Mouse (Mus musculus) neural tube, embryonic 12.5 days (tissue): ENCODE results near the gene Cd40. TPM values are rescaled to one million over a fixed set of nuclear protein-coding genes. Genes with fewer than 3 reads are reported as not detected.

Source experiments
- ATAC-seq: fragments of 200-750 bp; cut with Nextera tagmentation; 2 replicates; pipeline ENCODE4 v1.8.0; 2017; ENCODE audit warnings: low read depth, mild to moderate bottlenecking, moderate TSS enrichment, moderate library complexity; ENCODE audit not compliant: low FRiP score
- H3K27ac ChIP-seq: fragments of 300-500 bp; sonication (generic); 2 replicates; pipeline ENCODE4 v1.5.1; 2016
- H3K27me3 ChIP-seq: fragments of 300-500 bp; sonication (generic); replicated peaks from 2 replicates; pipeline ENCODE4 v1.6.1; 2016; ENCODE audit warnings: mild to moderate bottlenecking
- H3K36me3 ChIP-seq: fragments of 300-500 bp; sonication (generic); 2 replicates; pipeline ENCODE4 v1.6.1; 2016; ENCODE audit warnings: mild to moderate bottlenecking
- H3K4me1 ChIP-seq: fragments of 300-500 bp; sonication (generic); 2 replicates; pipeline ENCODE4 v1.6.1; 2016
- H3K4me2 ChIP-seq: fragments of 300-500 bp; sonication (generic); replicated peaks from 2 replicates; pipeline ENCODE4 v1.6.1; 2016; ENCODE audit warnings: mild to moderate bottlenecking
- H3K4me3 ChIP-seq: fragments of 300-500 bp; sonication (generic); 2 replicates; pipeline ENCODE4 v1.5.1; 2016
- H3K9ac ChIP-seq: fragments of 300-500 bp; sonication (generic); 2 replicates; pipeline ENCODE4 v1.6.1; 2016; ENCODE audit warnings: mild to moderate bottlenecking
- H3K9me3 ChIP-seq: fragments of 300-500 bp; sonication (generic); 2 replicates; pipeline ENCODE4 v1.6.1; 2016; ENCODE audit warnings: mild to moderate bottlenecking
- WGBS: fragments of 180-500 bp; shearing (Covaris S2); methylation state at CpG from one replicate; pipeline ENCODE4 v1.1.7; 2016; 5-methylcytosine and 5-hydroxymethylcytosine counted together
- polyA plus RNA-seq: library from polyadenylated mRNA; unstranded; fragments of >200 nt; fragmentation: Nextera tagmentation; extraction: Ambion mirVana; gene quantifications from 2 replicates; pipeline ENCODE4 v1.2.1, GENCODE M21; 2016

The Cd40 gene
- polyA plus RNA-seq, 1 experiment from 2014 or later, result 8.0 TPM

DNA sequence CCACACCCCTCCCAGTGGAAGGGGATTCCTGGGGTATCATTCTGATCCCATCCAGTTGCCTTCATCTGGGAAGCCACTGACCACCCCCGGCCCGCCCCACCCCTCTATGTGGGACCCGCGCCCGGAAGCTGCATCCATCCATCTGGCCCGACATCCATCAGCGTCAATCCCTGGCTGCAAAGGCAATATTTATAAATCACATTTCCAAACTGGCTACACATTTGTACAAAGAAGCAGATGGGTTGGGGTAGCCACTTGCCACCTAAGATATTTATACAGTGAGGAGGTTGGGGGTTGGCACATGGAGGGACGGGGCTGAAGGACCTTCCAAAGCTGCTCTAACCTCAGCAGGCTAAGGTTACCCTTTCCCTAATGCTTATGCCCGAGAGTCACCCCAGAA lies 65.3 kb downstream of the Cd40 start:
- Histone ChIP-seq H3K9ac (no peak overlapping the region), H3K4me3 (no peak overlapping the region), H3K36me3 (no peaks in the 10 kb centered on the region), H3K27me3 (peaks cover 29% of the 10 kb centered on the region), H3K4me1 (peaks cover 24% of the 10 kb centered on the region), H3K27ac (no peak overlapping the region), H3K9me3 (0 out of 2 replicates have a peak, but pooled peaks cover 3% of the 10 kb centered on the region), H3K4me2 (no peak overlapping the region)
- no peak for ATAC-seq
- WGBS, result 69% methylated on average over 9 of the region's 9 CpGs

DNA sequence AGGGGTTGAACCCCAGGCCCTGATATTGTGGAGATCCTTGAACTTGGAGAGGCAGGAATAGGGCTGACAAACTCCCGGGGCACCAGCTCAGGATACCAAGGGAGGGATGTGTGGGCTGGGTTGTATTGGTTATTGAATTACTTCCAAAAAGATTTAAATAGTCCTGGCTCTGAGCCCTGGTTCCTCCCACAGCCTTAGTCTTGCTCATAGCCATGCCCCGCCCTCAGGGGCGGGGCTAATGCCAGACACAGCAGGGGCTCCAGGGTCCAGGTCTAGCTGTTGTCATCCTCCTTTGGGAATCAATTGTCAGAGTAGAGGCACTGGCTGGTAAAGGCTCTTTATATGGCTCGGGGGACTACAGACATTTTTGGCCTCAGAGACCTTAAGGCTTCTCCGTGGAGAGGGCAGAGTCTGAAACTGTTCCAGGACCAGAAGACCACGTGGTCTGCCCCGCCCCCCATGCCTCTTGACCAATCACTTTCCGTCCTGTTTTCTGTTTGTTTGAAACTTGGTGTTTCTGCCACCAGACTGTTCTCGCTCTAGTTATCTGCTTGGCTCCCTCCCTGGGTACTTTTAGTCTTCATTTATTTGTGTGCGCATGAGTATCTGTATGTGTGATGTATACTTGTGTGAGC lies 65.9 kb downstream of the Cd40 start:
- Histone ChIP-seq H3K4me3 (no peak overlapping the region), H3K27ac (no peak overlapping the region), H3K36me3 (no peaks in the 10 kb centered on the region), H3K4me2 (no peak overlapping the region), H3K9ac (no peak overlapping the region), H3K9me3 (0 out of 2 replicates have a peak, but pooled peaks cover 3% of the 10 kb centered on the region), H3K27me3 (peaks cover 26% of the 10 kb centered on the region), H3K4me1 (peaks cover 22% of the 10 kb centered on the region)
- 40% methylated on average over 10 of the region's 10 CpGs for WGBS
- ATAC-seq, result no peak

Other genes starting within 250 kb of the Cd40 start
- gene Zswim1, start 232.9 kb upstream of the Cd40 start, polyA plus RNA-seq, result 22.8 and 23.7 TPM in 2 replicates
- gene Spata25, start 227.1 kb upstream of the Cd40 start, polyA plus RNA-seq, result not detected in 2 replicates
- gene Ctsa, start 222.8 kb upstream of the Cd40 start, polyA plus RNA-seq, result 105 and 114 TPM in 2 replicates
- 4.5 and 5.6 TPM in 2 replicates for gene Neurl2, start 222.2 kb upstream of the Cd40 start, polyA plus RNA-seq
- gene Pltp, start 197.9 kb upstream of the Cd40 start, polyA plus RNA-seq, result 87.9 and 93.1 TPM in 2 replicates
- 83.4 and 86.4 TPM in 2 replicates for gene Pcif1, start 176.3 kb upstream of the Cd40 start, polyA plus RNA-seq
- 14.5 and 17.2 TPM in 2 replicates for gene Zfp335, start 143.9 kb upstream of the Cd40 start, polyA plus RNA-seq
- gene Mmp9, start 114.8 kb upstream of the Cd40 start, polyA plus RNA-seq, result 5.0 TPM in 2 replicates
- 12.7 and 13.9 TPM in 2 replicates for gene Slc12a5, start 94.8 kb upstream of the Cd40 start, polyA plus RNA-seq
- gene Ncoa5, start 20.8 kb upstream of the Cd40 start, polyA plus RNA-seq, result 121 and 123 TPM in 2 replicates
- not detected in 2 replicates for gene 1700025C18Rik, start 35.1 kb downstream of the Cd40 start, polyA plus RNA-seq
- 10.0 and 10.4 TPM in 2 replicates for gene Cdh22, start 179.2 kb downstream of the Cd40 start, polyA plus RNA-seq
- 52.9 and 59.9 TPM in 2 replicates for gene Slc35c2, start 232.2 kb downstream of the Cd40 start, polyA plus RNA-seq